Mouse (Mus musculus) MEL (cell line): ENCODE results near the gene Tssk3. TPM values are rescaled to one million over a fixed set of nuclear protein-coding genes. Genes with fewer than 3 reads are reported as not detected.

ENCODE experiments used
- DNase-seq: peaks from one replicate; pipeline ENCODE4 v3.0.0; 2011; ENCODE audit warnings: low read depth, low spot score
- H3K27ac ChIP-seq: 2 replicates; pipeline ENCODE4 v1.5.1; 2012; ENCODE audit warnings: low read depth, mild to moderate bottlenecking, control low read depth, low read length, moderate library complexity; ENCODE audit not compliant: control insufficient read depth
- H3K27me3 ChIP-seq, 2 experiments: fragments of 150-350 bp in 1 of 2; sonication (generic) in 1 of 2; 2 replicates each; pipeline ENCODE4 v1.6.1; 2012; ENCODE audit warnings: low read length in 2 of 2, mild to moderate bottlenecking in 2 of 2, improper control_type of control experiment in 1 of 2, moderate library complexity in 1 of 2; ENCODE audit not compliant: insufficient read depth in 2 of 2, control insufficient read depth in 1 of 2
- H3K36me3 ChIP-seq, 2 experiments: 2 replicates each; pipeline ENCODE4 v1.6.1; 2012 to 2014; ENCODE audit warnings: low read length in 2 of 2, improper control_type of control experiment in 1 of 2, inconsistent platforms in 1 of 2, mild to moderate bottlenecking in 1 of 2; ENCODE audit not compliant: insufficient read depth in 2 of 2, control insufficient read depth in 1 of 2
- H3K4me1 ChIP-seq, 2 experiments: fragments of 150-350 bp in 1 of 2; sonication (generic) in 1 of 2; 2 replicates each; pipeline ENCODE4 v1.6.1; 2012; ENCODE audit warnings: low read length in 2 of 2, improper control_type of control experiment in 1 of 2, mild to moderate bottlenecking in 1 of 2; ENCODE audit not compliant: insufficient read depth in 2 of 2, control insufficient read depth in 1 of 2
- H3K4me3 ChIP-seq, 2 experiments: fragments of 150-350 bp in 1 of 2; sonication (generic) in 1 of 2; 2 replicates each; pipeline ENCODE4 v1.5.1; 2012; ENCODE audit warnings: low read depth in 2 of 2, low read length in 2 of 2, mild to moderate bottlenecking in 2 of 2, moderate library complexity in 2 of 2, control low read depth in 1 of 2, improper control_type of control experiment in 1 of 2; ENCODE audit not compliant: control insufficient read depth in 1 of 2, insufficient read depth in 1 of 2
- H3K79me2 ChIP-seq: 2 replicates; pipeline ENCODE4 v1.6.1; 2012; ENCODE audit warnings: mild to moderate bottlenecking, low read length, moderate library complexity; ENCODE audit not compliant: control insufficient read depth, poor library complexity, insufficient read depth
- H3K9ac ChIP-seq: 2 replicates; pipeline ENCODE4 v1.6.1; 2012; ENCODE audit warnings: low read depth, mild to moderate bottlenecking, control low read depth, low read length, moderate library complexity; ENCODE audit not compliant: control insufficient read depth, poor library complexity, severe bottlenecking
- H3K9me3 ChIP-seq: fragments of 150-350 bp; sonication (generic); replicated peaks from 2 replicates; pipeline ENCODE4 v1.6.1; 2012; ENCODE audit warnings: mild to moderate bottlenecking, low read length, improper control_type of control experiment, moderate library complexity; ENCODE audit not compliant: insufficient read depth
- BHLHE40 ChIP-seq: IDR thresholded peaks from 2 replicates; pipeline ENCODE4 v1.6.1; 2012; ENCODE audit warnings: low read depth, mild to moderate bottlenecking, inconsistent platforms, low read length, improper control_type of control experiment, borderline replicate concordance
- CHD1 ChIP-seq: IDR thresholded peaks from 2 replicates; pipeline ENCODE4 v1.6.1; 2012; ENCODE audit warnings: low read depth, mild to moderate bottlenecking, inconsistent platforms, low read length, improper control_type of control experiment
- CHD2 ChIP-seq: IDR thresholded peaks from 2 replicates; pipeline ENCODE4 v1.6.1; 2011; ENCODE audit warnings: low read length, improper control_type of control experiment
- E2F4 ChIP-seq: IDR thresholded peaks from 2 replicates; pipeline ENCODE4 v1.6.1; 2011; ENCODE audit warnings: low read depth, low read length, improper control_type of control experiment, borderline replicate concordance
- EP300 ChIP-seq, 2 experiments: IDR thresholded peaks; 2 replicates each; pipeline ENCODE4 v1.6.1; 2011; ENCODE audit warnings: improper control_type of control experiment in 2 of 2, low read length in 2 of 2, low read depth in 1 of 2, mild to moderate bottlenecking in 1 of 2
- ETS1 ChIP-seq: IDR thresholded peaks from 2 replicates; pipeline ENCODE4 v1.6.1; 2012; ENCODE audit warnings: low read depth, mild to moderate bottlenecking, inconsistent platforms, low read length, improper control_type of control experiment, moderate library complexity
- GABPA ChIP-seq: IDR thresholded peaks from 2 replicates; pipeline ENCODE4 v1.6.1; 2012; ENCODE audit warnings: low read depth, mild to moderate bottlenecking, inconsistent platforms, low read length, improper control_type of control experiment, moderate library complexity
- GATA1 ChIP-seq: IDR thresholded peaks from 2 replicates; pipeline ENCODE4 v1.6.1; 2011; ENCODE audit warnings: low read depth, low read length, improper control_type of control experiment
- HCFC1 ChIP-seq: IDR thresholded peaks from 2 replicates; pipeline ENCODE4 v1.6.1; 2012; ENCODE audit warnings: low read depth, mild to moderate bottlenecking, inconsistent platforms, low read length, improper control_type of control experiment, moderate library complexity
- JUND ChIP-seq: IDR thresholded peaks from 2 replicates; pipeline ENCODE4 v1.6.1; 2011; ENCODE audit warnings: low read depth, mild to moderate bottlenecking, improper control_type of control experiment, low read length
- KAT2A ChIP-seq: conservative IDR thresholded peaks from 2 replicates; pipeline ENCODE4 v1.6.1; 2012; ENCODE audit warnings: low read depth, low read length, improper control_type of control experiment, inconsistent platforms
- MAFK ChIP-seq: IDR thresholded peaks from 2 replicates; pipeline ENCODE4 v1.6.1; 2011; ENCODE audit warnings: low read depth, mild to moderate bottlenecking, low read length, improper control_type of control experiment, borderline replicate concordance
- MAX ChIP-seq: IDR thresholded peaks from 2 replicates; pipeline ENCODE4 v1.6.1; 2011; ENCODE audit warnings: low read length, improper control_type of control experiment
- MAZ ChIP-seq: IDR thresholded peaks from 2 replicates; pipeline ENCODE4 v1.6.1; 2012; ENCODE audit warnings: low read depth, mild to moderate bottlenecking, inconsistent platforms, low read length, improper control_type of control experiment
- MEF2A ChIP-seq: IDR thresholded peaks from 2 replicates; pipeline ENCODE4 v1.6.1; 2014; ENCODE audit warnings: low read depth, mild to moderate bottlenecking, inconsistent platforms, low read length, improper control_type of control experiment; ENCODE audit not compliant: poor library complexity, insufficient replicate concordance, severe bottlenecking; ENCODE audit errors: extremely low read depth
- MXI1 ChIP-seq: IDR thresholded peaks from 2 replicates; pipeline ENCODE4 v1.6.1; 2011; ENCODE audit warnings: mild to moderate bottlenecking, low read depth, low read length, improper control_type of control experiment
- MYB ChIP-seq: IDR thresholded peaks from 2 replicates; pipeline ENCODE4 v1.6.1; 2011; ENCODE audit warnings: mild to moderate bottlenecking, low read depth, low read length, improper control_type of control experiment
- MYC ChIP-seq: IDR thresholded peaks from 2 replicates; pipeline ENCODE4 v1.6.1; 2011; ENCODE audit warnings: low read depth, mild to moderate bottlenecking, low read length, improper control_type of control experiment, moderate library complexity
- NRF1 ChIP-seq: IDR thresholded peaks from 2 replicates; pipeline ENCODE4 v1.6.1; 2014; ENCODE audit warnings: low read depth, mild to moderate bottlenecking, inconsistent platforms, low read length, improper control_type of control experiment, moderate library complexity; ENCODE audit not compliant: poor library complexity, insufficient read depth, severe bottlenecking
- POLR2A ChIP-seq, 2 experiments: IDR thresholded peaks; 2 replicates each; pipeline ENCODE4 v1.6.1; 2011 to 2012; ENCODE audit warnings: low read length in 2 of 2, mild to moderate bottlenecking in 2 of 2, control low read depth in 1 of 2, improper control_type of control experiment in 1 of 2, low read depth in 1 of 2, moderate library complexity in 1 of 2; ENCODE audit not compliant: control insufficient read depth in 1 of 2, insufficient read depth in 1 of 2, poor library complexity in 1 of 2
- POLR2AphosphoS2 ChIP-seq: IDR thresholded peaks from 2 replicates; pipeline ENCODE4 v1.6.1; 2011; ENCODE audit warnings: low read length, improper control_type of control experiment
- POLR2AphosphoS5 ChIP-seq: IDR thresholded peaks from 2 replicates; pipeline ENCODE4 v1.6.1; 2012; ENCODE audit warnings: low read depth, borderline replicate concordance, mild to moderate bottlenecking, inconsistent platforms, low read length, moderate library complexity, mixed read lengths
- RCOR1 ChIP-seq: IDR thresholded peaks from 2 replicates; pipeline ENCODE4 v1.6.1; 2012; ENCODE audit warnings: low read depth, mild to moderate bottlenecking, inconsistent platforms, low read length, improper control_type of control experiment
- SIN3A ChIP-seq: IDR thresholded peaks from 2 replicates; pipeline ENCODE4 v1.6.1; 2012; ENCODE audit warnings: low read length, improper control_type of control experiment, inconsistent platforms
- SMC3 ChIP-seq: IDR thresholded peaks from 2 replicates; pipeline ENCODE4 v1.6.1; 2011; ENCODE audit warnings: low read depth, low read length, improper control_type of control experiment
- TAL1 ChIP-seq: IDR thresholded peaks from 2 replicates; pipeline ENCODE4 v1.6.1; 2012; ENCODE audit warnings: mild to moderate bottlenecking, inconsistent platforms, low read length, moderate library complexity, mixed read lengths
- TBP ChIP-seq: IDR thresholded peaks from 2 replicates; pipeline ENCODE4 v1.8.0; 2011; ENCODE audit warnings: low read depth, low read length, improper control_type of control experiment
- TCF12 ChIP-seq: IDR thresholded peaks from 2 replicates; pipeline ENCODE4 v1.6.1; 2014; ENCODE audit warnings: low read depth, mild to moderate bottlenecking, inconsistent platforms, low read length, improper control_type of control experiment, moderate library complexity
- UBTF ChIP-seq: IDR thresholded peaks from 2 replicates; pipeline ENCODE4 v1.6.1; 2012; ENCODE audit warnings: low read depth, mild to moderate bottlenecking, inconsistent platforms, low read length, improper control_type of control experiment, moderate library complexity, borderline replicate concordance; ENCODE audit not compliant: insufficient read depth
- USF1 ChIP-seq: IDR thresholded peaks from 2 replicates; pipeline ENCODE4 v1.6.1; 2014; ENCODE audit warnings: low read depth, mild to moderate bottlenecking, inconsistent platforms, low read length, improper control_type of control experiment, moderate library complexity
- USF2 ChIP-seq, 2 experiments: IDR thresholded peaks; 2 replicates each; pipeline ENCODE4 v1.6.1; 2011 to 2012; ENCODE audit warnings: improper control_type of control experiment in 2 of 2, low read length in 2 of 2, borderline replicate concordance in 1 of 2, inconsistent platforms in 1 of 2, low read depth in 1 of 2, mild to moderate bottlenecking in 1 of 2; ENCODE audit not compliant: insufficient read depth in 1 of 2
- ZC3H11A ChIP-seq: IDR thresholded peaks from 2 replicates; pipeline ENCODE4 v1.6.1; 2012; ENCODE audit warnings: low read depth, mild to moderate bottlenecking, inconsistent platforms, low read length, improper control_type of control experiment
- ZKSCAN1 ChIP-seq: IDR thresholded peaks from 2 replicates; pipeline ENCODE4 v1.6.1; 2012; ENCODE audit warnings: low read depth, mild to moderate bottlenecking, inconsistent platforms, low read length, improper control_type of control experiment, moderate library complexity
- ZMIZ1 ChIP-seq: IDR thresholded peaks from 2 replicates; pipeline ENCODE4 v1.6.1; 2012; ENCODE audit warnings: low read depth, mild to moderate bottlenecking, inconsistent platforms, low read length, improper control_type of control experiment, moderate library complexity
- ZNF384 ChIP-seq: IDR thresholded peaks from 2 replicates; pipeline ENCODE4 v1.6.1; 2012; ENCODE audit warnings: low read depth, mild to moderate bottlenecking, inconsistent platforms, low read length, improper control_type of control experiment
- polyA plus RNA-seq, 2 experiments: library from polyadenylated mRNA; stranded (reverse) in 1 of 2; unstranded in 1 of 2; fragments of >175 nt in 1 of 2; fragments of >200 nt in 1 of 2; gene quantifications; 2 replicates each; pipeline versions ENCODE4 v1.2.1 to v1.2.4; 2012; ENCODE audit warnings: low replicate concordance in 2 of 2, low read depth in 1 of 2; ENCODE audit not compliant: insufficient read length in 2 of 2, insufficient read depth in 1 of 2, missing spikeins in 1 of 2
- total RNA-seq: library from RNA; depleted of rRNA; stranded (reverse); fragments of 300-350 nt; gene quantifications from 2 replicates; pipeline ENCODE4 v1.2.3, GENCODE M21; 2012

The Tssk3 gene
- total and polyA plus RNA-seq, 3 experiments = not detected

GRCm38 (mm10) chr4:129447778-129448563, 42.9 kb downstream of the Tssk3 start:
- peak overlapping the region; percentile 76 for H3K27ac ChIP-seq
- no peak; the same call in 1 of the 2 replicates for TF ChIP-seq ETS1
- no peak for TF ChIP-seq MAFK
- no peak for TF ChIP-seq KAT2A
- TF ChIP-seq E2F4 = no peak
- peak; percentile 96 for TF ChIP-seq USF1
- no peak for TF ChIP-seq CHD1
- peak; percentile 54; the same call in 1 of the 2 replicates for TF ChIP-seq ZNF384
- TF ChIP-seq UBTF = no peak
- TF ChIP-seq TCF12 = 0 out of 2 replicates have a peak, but pooled peaks have one; percentile 9
- TF ChIP-seq ZC3H11A = no peak
- TF ChIP-seq TAL1 = no peak
- no peak for TF ChIP-seq HCFC1
- peak; percentile 55; the same call in 1 of the 2 replicates for TF ChIP-seq MYC
- TF ChIP-seq ZMIZ1 = no peak
- TF ChIP-seq TBP = no peak
- TF ChIP-seq RCOR1 = no peak
- no peak for TF ChIP-seq MEF2A
- peak; percentile 62 to 84 for TF ChIP-seq USF2 (IDR thresholded peaks at IDR 0.05; ENCODE audit: borderline replicate concordance in 1 of 2, insufficient read depth in 1 of 2, low read depth in 1 of 2, low read length in 2 of 2)
- TF ChIP-seq POLR2AphosphoS5 = no peak
- no peak for TF ChIP-seq MAZ
- TF ChIP-seq SMC3 = no peak
- peak; percentile 68; the same call in 1 of the 2 replicates for TF ChIP-seq BHLHE40
- peak; percentile 84 for TF ChIP-seq GATA1
- TF ChIP-seq CHD2 = no peak
- peak; percentile 66 for TF ChIP-seq MXI1
- no peak for TF ChIP-seq JUND
- peak in 1 of 2 experiments; percentile 31; a peak in 1 of 4 replicates for TF ChIP-seq POLR2A (IDR thresholded peaks at IDR 0.05; ENCODE audit: control insufficient read depth in 1 of 2, insufficient read depth in 1 of 2, low read depth in 1 of 2, low read length in 2 of 2, poor library complexity in 1 of 2)
- peak; percentile 89 for TF ChIP-seq MAX
- TF ChIP-seq GABPA = no peak
- no peak for TF ChIP-seq MYB
- no peak; a peak in 2 of 4 replicates for TF ChIP-seq EP300 (IDR thresholded peaks at IDR 0.05; ENCODE audit: low read depth in 1 of 2, low read length in 2 of 2)
- no peak for TF ChIP-seq NRF1
- TF ChIP-seq POLR2AphosphoS2 = no peak
- no peak for TF ChIP-seq ZKSCAN1
- TF ChIP-seq SIN3A = peak; percentile 75

More at GRCm38 (mm10) chr4:129447778-129448563, 42.9 kb downstream of the Tssk3 start:
- peaks cover 0 to 1% of the 10 kb centered on the region in 2 experiments; a peak in 1 of 4 replicates for H3K27me3 ChIP-seq
- H3K36me3 ChIP-seq = peaks cover 0 to 14% of the 10 kb centered on the region in 2 experiments; a peak in 2 of 4 replicates
- DNase-seq = peak; percentile 77
- H3K4me3 ChIP-seq = peak overlapping the region; percentile 35 to 55
- H3K4me1 ChIP-seq = peaks cover 7 to 33% of the 10 kb centered on the region in 2 experiments
- H3K79me2 ChIP-seq = no peaks in the 10 kb centered on the region
- H3K9ac ChIP-seq = peak overlapping the region; percentile 47
- no peaks in the 10 kb centered on the region for H3K9me3 ChIP-seq
